Mouse (Mus musculus): Measurements from ENCODE around the gene Gprasp2. TPM values are rescaled to one million over a fixed set of nuclear protein-coding genes. Genes with fewer than 3 reads are reported as not detected.

Gene Gprasp2
- polyA plus RNA-seq, 1 experiment from 2014 or later, result 21.5 TPM

GRCm38 (mm10) chrX:135885411-135886233, 46.8 kb downstream of the Gprasp2 start:
- H3K4me1 ChIP-seq (ENCODE audit: control insufficient read depth in 2 of 2, insufficient read depth in 2 of 2, low read length in 2 of 2), result no peaks in the 10 kb centered on the region
- H3K36me3 ChIP-seq (ENCODE audit: control insufficient read depth, insufficient read depth, low read length), result peaks cover 36% of the 10 kb centered on the region
- peak overlapping the region; percentile 81 to 86 for H3K27ac ChIP-seq (replicated peaks in 1 of 2; ENCODE audit: control insufficient read depth in 1 of 2, insufficient read depth in 1 of 2, low read depth in 2 of 2, low read length in 2 of 2)
- H3K9me3 ChIP-seq (ENCODE audit: control insufficient read depth, low read length), result no peaks in the 10 kb centered on the region
- no peaks in the 10 kb centered on the region for H3K27me3 ChIP-seq (ENCODE audit: control insufficient read depth, insufficient read depth, low read length)
- peak overlapping the region; percentile 61 for H3K4me2 ChIP-seq (ENCODE audit: low read length)
- H3K4me3 ChIP-seq (ENCODE audit: control insufficient read depth in 1 of 2, insufficient read depth in 1 of 2, low read depth in 1 of 2, low read length in 2 of 2), result peak overlapping the region; percentile 56 to 65
- H3K9ac ChIP-seq (ENCODE audit: low read length), result peak overlapping the region; percentile 78
- 19% methylated on average over 41 of the region's 41 CpGs for WGBS
- ATAC-seq (ENCODE audit: insufficient number of reproducible peaks, insufficient read depth, low FRiP score, low read depth), result peak; percentile 95

- Histone ChIP-seq H3K27ac (replicated peaks in 1 of 2; ENCODE audit: control insufficient read depth in 1 of 2, insufficient read depth in 1 of 2, low read depth in 2 of 2, low read length in 2 of 2) (peak overlapping the region; percentile 55 to 81), H3K27me3 (ENCODE audit: control insufficient read depth, insufficient read depth, low read length) (no peaks in the 10 kb centered on the region), H3K4me3 (ENCODE audit: control insufficient read depth in 1 of 2, insufficient read depth in 1 of 2, low read depth in 1 of 2, low read length in 2 of 2) (peak overlapping the region; percentile 56 to 65), H3K36me3 (ENCODE audit: control insufficient read depth, insufficient read depth, low read length) (peaks cover 36% of the 10 kb centered on the region), H3K9ac (ENCODE audit: low read length) (peak overlapping the region; percentile 78), H3K4me2 (ENCODE audit: low read length) (peak overlapping the region; percentile 61), H3K9me3 (ENCODE audit: control insufficient read depth, low read length) (no peaks in the 10 kb centered on the region), H3K4me1 (ENCODE audit: control insufficient read depth in 2 of 2, insufficient read depth in 2 of 2, low read length in 2 of 2) (no peaks in the 10 kb centered on the region)
- WGBS, result 14% methylated on average over 11 of the region's 11 CpGs
- ATAC-seq (ENCODE audit: insufficient number of reproducible peaks, insufficient read depth, low FRiP score, low read depth), result peak; percentile 40
Measured at GRCm38 (mm10) chrX:135886234-135886585, 47.4 kb downstream of the Gprasp2 start.

Other genes with a start within 250 kb of the Gprasp2 start
- 0.30 and 0.32 TPM in 2 replicates for gene Nxf7, start 240.3 kb upstream of the Gprasp2 start, polyA plus RNA-seq (2014; fragmentation: Nextera tagmentation; extraction: Ambion mirVana)
- gene Prame, start 211.3 kb upstream of the Gprasp2 start, polyA plus RNA-seq (2014; fragmentation: Nextera tagmentation; extraction: Ambion mirVana), result not detected in 2 replicates
- gene Tcp11x2, start 145.2 kb upstream of the Gprasp2 start, polyA plus RNA-seq (2014; fragmentation: Nextera tagmentation; extraction: Ambion mirVana), result not detected in 2 replicates
- gene Tmsb15a, start 113.8 kb upstream of the Gprasp2 start, polyA plus RNA-seq (2014; fragmentation: Nextera tagmentation; extraction: Ambion mirVana), result not detected in 2 replicates
- gene Armcx5, start 96.3 kb upstream of the Gprasp2 start, polyA plus RNA-seq (2014; fragmentation: Nextera tagmentation; extraction: Ambion mirVana), result 7.2 and 9.9 TPM in 2 replicates
- 37.7 and 37.9 TPM in 2 replicates for gene Gprasp1, start 96.3 kb upstream of the Gprasp2 start, polyA plus RNA-seq (2014; fragmentation: Nextera tagmentation; extraction: Ambion mirVana)
- 64.4 and 65.9 TPM in 2 replicates for gene Bhlhb9, start 41.4 kb upstream of the Gprasp2 start, polyA plus RNA-seq (2014; fragmentation: Nextera tagmentation; extraction: Ambion mirVana)
- 74.2 and 78.4 TPM in 2 replicates for gene Arxes2, start 154.8 kb downstream of the Gprasp2 start, polyA plus RNA-seq (2014; fragmentation: Nextera tagmentation; extraction: Ambion mirVana)
- gene Arxes1, start 194.3 kb downstream of the Gprasp2 start, polyA plus RNA-seq (2014; fragmentation: Nextera tagmentation; extraction: Ambion mirVana), result 27.5 and 27.6 TPM in 2 replicates
- 13.5 and 18.9 TPM in 2 replicates for gene Bex2, start 229.2 kb downstream of the Gprasp2 start, polyA plus RNA-seq (2014; fragmentation: Nextera tagmentation; extraction: Ambion mirVana)
- 0.42 and 0.59 TPM in 2 replicates for gene Nxf3, start 246.2 kb downstream of the Gprasp2 start, polyA plus RNA-seq (2014; fragmentation: Nextera tagmentation; extraction: Ambion mirVana)

Measured in heart, embryonic 14.5 days (tissue).